Mouse (Mus musculus): ENCODE results near the gene Fxyd5. TPM values are rescaled to one million over a fixed set of nuclear protein-coding genes. Genes with fewer than 3 reads are reported as not detected.

The Fxyd5 gene
- polyA plus RNA-seq, 1 experiment from 2014 or later = 42.3 TPM

DNA sequence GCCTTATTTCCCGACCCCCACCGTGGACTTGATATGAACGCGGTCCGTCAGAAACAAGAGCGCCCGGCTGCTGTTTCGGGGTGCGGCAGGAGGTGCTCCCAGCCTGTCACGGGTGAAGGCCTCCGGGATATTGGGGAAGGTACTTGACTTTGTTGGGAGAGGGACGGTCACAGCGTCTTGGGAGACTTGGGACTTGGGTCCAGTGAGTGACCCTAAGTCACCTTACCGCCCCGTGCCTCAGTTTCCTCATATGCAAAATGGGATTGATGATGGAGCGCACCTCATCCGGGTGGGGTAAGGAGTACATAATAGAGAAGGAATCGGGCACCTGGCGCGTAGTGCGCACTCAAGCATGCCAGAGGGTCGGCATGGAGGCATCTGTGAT is 10.0 kb upstream of the Fxyd5 start:
- 5% methylated on average over 22 of the region's 22 CpGs for WGBS
- H3K27ac ChIP-seq = 0 out of 2 replicates have a peak overlapping the region, but pooled peaks have one; percentile 40
- no peak for ATAC-seq (ENCODE audit: insufficient number of reproducible peaks, low FRiP score, low TSS enrichment, low read depth)
- H3K9ac ChIP-seq = 0 out of 2 replicates have a peak overlapping the region, but pooled peaks have one; percentile 15
- H3K4me2 ChIP-seq = peak overlapping the region; percentile 39
- peaks cover 58% of the 10 kb centered on the region for H3K27me3 ChIP-seq
- no peaks in the 10 kb centered on the region for H3K36me3 ChIP-seq
- H3K4me3 ChIP-seq = peak overlapping the region; percentile 27
- peaks cover 73% of the 10 kb centered on the region for H3K4me1 ChIP-seq
- H3K9me3 ChIP-seq = no peaks in the 10 kb centered on the region

DNA sequence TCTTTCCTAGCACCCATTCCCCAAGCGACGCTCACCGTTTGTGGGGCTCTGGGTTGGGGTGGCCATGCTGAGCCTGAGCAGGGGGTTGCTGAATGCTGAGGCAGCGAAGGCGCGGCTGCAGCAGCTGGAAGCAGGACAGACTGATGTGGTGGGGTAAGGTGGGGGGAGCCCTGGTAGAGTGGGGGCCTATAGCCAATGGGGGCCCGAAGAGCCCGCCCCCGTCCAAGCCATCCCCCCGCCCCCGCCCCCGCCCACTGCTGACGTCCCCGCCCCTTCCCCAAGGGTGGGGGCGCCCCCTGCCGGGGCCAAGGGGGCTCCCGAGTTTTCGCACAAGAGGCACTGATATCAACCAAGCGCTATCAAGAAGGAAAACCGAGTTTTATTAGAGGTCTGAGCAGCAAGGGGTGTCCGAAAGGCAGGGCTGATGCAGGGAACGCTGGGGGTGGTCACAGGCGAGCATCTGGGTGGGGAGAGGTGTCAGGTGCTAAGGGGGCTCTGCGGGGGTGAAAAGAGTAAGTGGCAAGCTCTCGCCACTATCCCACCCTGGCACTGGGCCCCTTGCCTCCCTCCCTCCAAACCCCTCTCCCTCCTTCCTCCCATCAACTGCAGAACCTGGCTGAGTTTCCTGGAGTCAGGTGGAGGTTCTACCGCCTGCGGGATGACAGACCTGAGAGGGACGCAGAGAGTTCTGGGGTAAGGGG is 9.2 kb upstream of the Fxyd5 start, which contains the start of gene Fxyd7:
Gene Fxyd7, minus strand, starts transcription at position 147 of the 701 bp plus-strand sequence.
- H3K4me2 ChIP-seq = peak within 1 kb of the TSS; percentile 39
- 1% methylated on average over 28 of the region's 28 CpGs for whole genome bisulfite sequencing
- no peak for ATAC-seq (ENCODE audit: insufficient number of reproducible peaks, low FRiP score, low TSS enrichment, low read depth)
- H3K4me1 ChIP-seq = peaks cover 71% of the 10 kb centered on the region
- no peaks in the 10 kb centered on the region for H3K9me3 ChIP-seq
- H3K4me3 ChIP-seq = peak within 1 kb of the TSS; percentile 27
- H3K27me3 ChIP-seq = peaks cover 58% of the 10 kb centered on the region
- H3K36me3 ChIP-seq = no peaks in the 10 kb centered on the region
- H3K9ac ChIP-seq = no peak within 1 kb of the TSS
- H3K27ac ChIP-seq = no peak within 1 kb of the TSS

GRCm38 (mm10) chr7:31050921-31051320 is 8.6 kb upstream of the Fxyd5 start:
- H3K27me3 ChIP-seq = peaks cover 58% of the 10 kb centered on the region
- H3K9ac ChIP-seq = no peak overlapping the region
- 6% methylated on average over 9 of the region's 9 CpGs for WGBS

GRCm38 (mm10) chr7:31050487-31050886 is 8.2 kb upstream of the Fxyd5 start:
- Histone ChIP-seq H3K4me1 (peaks cover 64% of the 10 kb centered on the region), H3K27ac (no peak overlapping the region), H3K36me3 (no peaks in the 10 kb centered on the region), H3K9me3 (no peaks in the 10 kb centered on the region), H3K4me3 (peak overlapping the region; percentile 27), H3K4me2 (peak overlapping the region; percentile 39), H3K27me3 (peaks cover 61% of the 10 kb centered on the region), H3K9ac (no peak overlapping the region)
- WGBS = 5% methylated on average over 6 of the region's 6 CpGs
- ATAC-seq (ENCODE audit: insufficient number of reproducible peaks, low FRiP score, low TSS enrichment, low read depth) = no peak

More at GRCm38 (mm10) chr7:31050921-31051320, 8.6 kb upstream of the Fxyd5 start:
- no peak overlapping the region for H3K27ac ChIP-seq
- H3K9me3 ChIP-seq = no peaks in the 10 kb centered on the region
- H3K4me1 ChIP-seq = peaks cover 67% of the 10 kb centered on the region
- no peaks in the 10 kb centered on the region for H3K36me3 ChIP-seq
- peak overlapping the region; percentile 39 for H3K4me2 ChIP-seq
- H3K4me3 ChIP-seq = peak overlapping the region; percentile 27
- ATAC-seq (ENCODE audit: insufficient number of reproducible peaks, low FRiP score, low TSS enrichment, low read depth) = no peak

GRCm38 (mm10) chr7:31049846-31050281 is 7.6 kb upstream of the Fxyd5 start:
- WGBS = 1% methylated on average over 10 of the region's 15 CpGs
- peak overlapping the region; percentile 39 for H3K4me2 ChIP-seq
- peak overlapping the region; percentile 27 for H3K4me3 ChIP-seq
- peaks cover 58% of the 10 kb centered on the region for H3K4me1 ChIP-seq
- no peak overlapping the region for H3K9ac ChIP-seq
- no peak overlapping the region for H3K27ac ChIP-seq
- H3K9me3 ChIP-seq = no peaks in the 10 kb centered on the region
- ATAC-seq (ENCODE audit: insufficient number of reproducible peaks, low FRiP score, low TSS enrichment, low read depth) = no peak
- H3K36me3 ChIP-seq = no peaks in the 10 kb centered on the region
- peaks cover 67% of the 10 kb centered on the region for H3K27me3 ChIP-seq

DNA sequence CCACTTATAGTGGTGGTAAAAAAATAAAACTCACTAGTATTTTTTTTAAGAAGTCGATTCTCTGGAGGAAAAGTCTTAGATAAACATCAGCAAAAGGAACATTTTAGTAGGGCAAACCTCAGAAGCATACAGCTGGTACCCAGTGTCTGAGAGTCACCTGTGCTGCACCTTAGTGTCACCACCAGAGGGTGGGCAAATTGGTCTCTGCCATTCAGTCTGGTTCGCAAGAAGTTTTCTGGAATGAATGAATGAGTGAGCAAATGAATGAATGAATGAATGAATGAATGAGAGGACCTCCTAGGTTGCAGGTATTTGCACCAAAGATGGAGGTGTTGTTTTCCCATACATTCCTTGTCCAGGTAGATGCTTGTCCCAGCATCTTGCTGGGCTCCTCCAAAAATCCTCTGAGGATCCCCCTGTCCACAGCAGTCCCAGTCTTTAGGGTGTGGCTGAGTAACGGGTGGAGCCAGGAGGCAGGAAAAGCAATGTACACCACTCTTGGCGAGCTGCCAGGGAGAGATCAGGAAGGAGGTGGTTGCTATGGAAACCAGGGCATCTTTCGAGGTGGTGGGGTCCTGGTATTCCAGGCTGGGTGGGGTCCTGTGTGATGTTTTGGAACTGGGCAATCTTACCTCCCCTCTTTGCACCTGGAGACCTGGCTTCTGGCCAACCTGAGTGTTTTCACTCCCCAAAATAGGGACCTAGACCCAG is 7.0 kb upstream of the Fxyd5 start:
- Histone ChIP-seq H3K9me3 (no peaks in the 10 kb centered on the region), H3K4me1 (peaks cover 52% of the 10 kb centered on the region)
- no peak for ATAC-seq (ENCODE audit: insufficient number of reproducible peaks, low FRiP score, low TSS enrichment, low read depth)

GRCm38 (mm10) chr7:31041662-31042315 is 492 bp downstream of the Fxyd5 start:
- Histone ChIP-seq H3K4me3 (peak overlapping the region; percentile 29), H3K9ac (0 out of 2 replicates have a peak overlapping the region, but pooled peaks have one; percentile 29), H3K27ac (no peak overlapping the region), H3K36me3 (no peaks in the 10 kb centered on the region), H3K9me3 (no peaks in the 10 kb centered on the region), H3K27me3 (peaks cover 51% of the 10 kb centered on the region), H3K4me2 (peak overlapping the region; percentile 53), H3K4me1 (peaks cover 17% of the 10 kb centered on the region)
- no peak for ATAC-seq (ENCODE audit: insufficient number of reproducible peaks, low FRiP score, low TSS enrichment, low read depth)
- 3% methylated on average over 27 of the region's 28 CpGs for WGBS

More for the DNA sequence above, 7.0 kb upstream of the Fxyd5 start:
- H3K4me2 ChIP-seq = peak overlapping the region; percentile 39
- peaks cover 68% of the 10 kb centered on the region for H3K27me3 ChIP-seq
- no peak overlapping the region for H3K27ac ChIP-seq
- no peak overlapping the region for H3K9ac ChIP-seq
- H3K4me3 ChIP-seq = peak overlapping the region; percentile 27
- 17% methylated on average over 5 of the region's 5 CpGs for WGBS
- no peaks in the 10 kb centered on the region for H3K36me3 ChIP-seq

GRCm38 (mm10) chr7:31041023-31041407 is 1.3 kb downstream of the Fxyd5 start:
- 32% methylated on average over 8 of the region's 8 CpGs for WGBS
- H3K4me3 ChIP-seq = peak overlapping the region; percentile 29; the same call in 1 of the 2 replicates
- H3K27me3 ChIP-seq = peaks cover 51% of the 10 kb centered on the region
- no peak for ATAC-seq (ENCODE audit: insufficient number of reproducible peaks, low FRiP score, low TSS enrichment, low read depth)
- no peaks in the 10 kb centered on the region for H3K9me3 ChIP-seq
- no peaks in the 10 kb centered on the region for H3K36me3 ChIP-seq
- no peak overlapping the region for H3K9ac ChIP-seq
- H3K4me1 ChIP-seq = peaks cover 17% of the 10 kb centered on the region
- peak overlapping the region; percentile 53 for H3K4me2 ChIP-seq
- H3K27ac ChIP-seq = no peak overlapping the region

GRCm38 (mm10) chr7:31040281-31041022 is 1.8 kb downstream of the Fxyd5 start:
- peaks cover 17% of the 10 kb centered on the region for H3K4me1 ChIP-seq
- no peak overlapping the region for H3K27ac ChIP-seq
- H3K4me2 ChIP-seq = no peak overlapping the region
- H3K9me3 ChIP-seq = no peaks in the 10 kb centered on the region
- H3K36me3 ChIP-seq = no peaks in the 10 kb centered on the region
- H3K4me3 ChIP-seq = no peak overlapping the region
- WGBS = 76% methylated on average over 12 of the region's 12 CpGs
- H3K9ac ChIP-seq = no peak overlapping the region
- peaks cover 48% of the 10 kb centered on the region for H3K27me3 ChIP-seq
- no peak for ATAC-seq (ENCODE audit: insufficient number of reproducible peaks, low FRiP score, low TSS enrichment, low read depth)

GRCm38 (mm10) chr7:31039011-31039410 is 3.3 kb downstream of the Fxyd5 start:
- H3K36me3 ChIP-seq = no peaks in the 10 kb centered on the region
- 88% methylated on average over 4 of the region's 4 CpGs for WGBS
- no peak overlapping the region for H3K4me3 ChIP-seq
- H3K9ac ChIP-seq = no peak overlapping the region
- no peak overlapping the region for H3K4me2 ChIP-seq
- peaks cover 34% of the 10 kb centered on the region for H3K27me3 ChIP-seq
- ATAC-seq (ENCODE audit: insufficient number of reproducible peaks, low FRiP score, low TSS enrichment, low read depth) = no peak
- no peaks in the 10 kb centered on the region for H3K9me3 ChIP-seq
- H3K27ac ChIP-seq = no peak overlapping the region
- peaks cover 17% of the 10 kb centered on the region for H3K4me1 ChIP-seq

DNA sequence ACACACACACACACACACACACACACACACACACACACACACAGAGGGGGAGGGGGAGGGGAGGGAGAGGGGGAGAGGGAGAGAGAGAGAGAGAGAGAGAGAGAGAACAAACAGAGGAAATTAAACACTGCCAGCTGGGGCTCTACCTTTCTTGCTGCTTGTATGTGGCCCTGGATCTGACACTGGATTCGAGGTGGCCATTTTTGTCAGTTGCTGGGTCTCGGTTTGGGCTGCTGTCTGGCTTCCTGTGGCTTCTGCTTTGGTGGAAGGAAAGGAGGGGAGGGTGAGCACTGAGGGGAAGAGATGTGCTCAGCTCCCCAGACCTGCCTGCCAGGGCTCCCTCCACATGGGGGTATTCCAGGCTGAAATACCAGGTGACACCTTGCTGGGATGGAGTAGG is 4.6 kb downstream of the Fxyd5 start:
- Histone ChIP-seq H3K9me3 (no peaks in the 10 kb centered on the region), H3K4me1 (peaks cover 16% of the 10 kb centered on the region), H3K4me3 (no peak overlapping the region), H3K4me2 (no peak overlapping the region), H3K9ac (no peak overlapping the region), H3K27ac (no peak overlapping the region), H3K36me3 (no peaks in the 10 kb centered on the region), H3K27me3 (peaks cover 20% of the 10 kb centered on the region)
- 56% methylated on average over 2 of the region's 2 CpGs for whole genome bisulfite sequencing
- ATAC-seq (ENCODE audit: insufficient number of reproducible peaks, low FRiP score, low TSS enrichment, low read depth) = no peak

All from limb, embryonic 15.5 days (tissue).